Mouse (Mus musculus) liver, embryonic 13.5 days (tissue): ENCODE data around the gene Trim62. TPM values are rescaled to one million over a fixed set of nuclear protein-coding genes. Genes with fewer than 3 reads are reported as not detected.

Experiments used
- polyA plus RNA-seq: library from polyadenylated mRNA; unstranded; fragments of >200 nt; fragmentation: Nextera tagmentation; extraction: Ambion mirVana; gene quantifications from 2 replicates; pipeline ENCODE4 v1.2.1, GENCODE M21; 2015

Trim62 gene
- polyA plus RNA-seq, 1 experiment from 2014 or later = 0.30 TPM

Other genes starting within 250 kb of the Trim62 start
- 9.9 and 12.9 TPM in 2 replicates for gene Phc2, start 228.9 kb upstream of the Trim62 start, polyA plus RNA-seq
- not detected in 2 replicates for gene A3galt2, start 128.2 kb upstream of the Trim62 start, polyA plus RNA-seq
- 7.1 and 7.3 TPM in 2 replicates for gene Zfp362, start 77.5 kb upstream of the Trim62 start, polyA plus RNA-seq
- gene Azin2, start 78.9 kb downstream of the Trim62 start, polyA plus RNA-seq = 0.93 and 1.2 TPM in 2 replicates
- gene Ak2, start 108.4 kb downstream of the Trim62 start, polyA plus RNA-seq = 182 and 189 TPM in 2 replicates
- gene Rnf19b, start 174.7 kb downstream of the Trim62 start, polyA plus RNA-seq = 4.8 and 5.9 TPM in 2 replicates
- gene Tmem54, start 222.0 kb downstream of the Trim62 start, polyA plus RNA-seq = 1.9 and 2.1 TPM in 2 replicates
- 0.92 and 1.2 TPM in 2 replicates for gene Hpca, start 238.5 kb downstream of the Trim62 start, polyA plus RNA-seq